Mouse (Mus musculus): ENCODE data around the gene Akap6. TPM values are rescaled to one million over a fixed set of nuclear protein-coding genes. Genes with fewer than 3 reads are reported as not detected.

Akap6 gene
- polyA plus RNA-seq, 1 experiment from 2014 or later, result 7.9 TPM

DNA sequence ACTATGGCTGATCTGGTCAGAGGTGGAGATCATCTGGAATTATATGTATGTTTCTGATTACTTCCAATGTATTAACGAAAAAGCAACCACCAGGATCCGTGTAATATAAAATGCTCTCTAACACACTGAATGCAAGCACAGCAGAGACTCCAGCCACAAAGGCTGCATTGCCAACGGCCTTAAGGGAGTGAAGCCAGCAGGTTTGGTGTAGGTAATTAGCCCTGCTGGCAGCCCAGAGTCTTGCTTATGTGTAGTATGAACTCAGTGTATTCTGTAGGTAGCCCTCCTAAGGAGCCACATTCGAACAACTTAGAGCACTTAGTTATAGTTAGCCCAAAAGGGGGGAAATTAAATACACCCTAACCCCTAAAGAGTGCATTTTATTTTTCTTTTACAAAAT is 426.1 kb downstream of the Akap6 start:
- no peak overlapping the region for H3K9ac ChIP-seq (ENCODE audit: low read depth, low read length)
- WGBS, result 62% methylated on average over 4 of the region's 4 CpGs
- H3K4me1 ChIP-seq (ENCODE audit: control insufficient read depth, insufficient read depth, low read length), result 0 out of 2 replicates have a peak, but pooled peaks cover 8% of the 10 kb centered on the region
- DNase-seq (ENCODE audit: low spot score) (peak; percentile 20), ATAC-seq (ENCODE audit: low read depth) (no peak)
- H3K4me3 ChIP-seq (ENCODE audit: low read depth, low read length), result no peak overlapping the region
- no peak overlapping the region for H3K27ac ChIP-seq (replicated peaks; ENCODE audit: low read depth, low read length)
- H3K4me2 ChIP-seq (ENCODE audit: low read depth, low read length), result no peak overlapping the region
- no peaks in the 10 kb centered on the region for H3K27me3 ChIP-seq (replicated peaks; ENCODE audit: control insufficient read depth, insufficient read depth, low read length)
- no peaks in the 10 kb centered on the region for H3K36me3 ChIP-seq (ENCODE audit: control insufficient read depth, insufficient read depth, low read length)
- peaks cover 3% of the 10 kb centered on the region; the same call in 1 of the 2 replicates for H3K9me3 ChIP-seq (ENCODE audit: control insufficient read depth, low read length)

DNA sequence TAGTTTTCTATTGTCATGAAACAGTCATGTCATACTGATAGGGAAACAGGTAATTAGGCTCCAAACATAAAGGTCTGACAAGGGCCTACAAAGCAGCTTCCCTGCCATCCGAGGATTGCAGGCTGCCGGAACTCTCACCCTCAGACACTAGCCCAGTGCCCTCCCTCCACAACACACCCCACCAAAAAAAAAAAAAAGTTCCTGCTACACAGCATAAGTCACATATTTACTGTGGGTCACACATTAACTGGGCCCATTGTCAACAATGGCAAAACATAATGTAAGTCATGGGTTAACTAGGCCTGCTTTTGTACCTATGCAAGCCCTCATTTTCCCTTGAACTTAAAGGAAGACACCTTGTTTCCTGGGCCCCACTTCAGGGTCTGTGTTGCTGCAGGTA is 435.0 kb downstream of the Akap6 start:
- WGBS, result 68% methylated on average over 2 of the region's 2 CpGs
- Histone ChIP-seq H3K27me3 (replicated peaks; ENCODE audit: control insufficient read depth, insufficient read depth, low read length) (no peaks in the 10 kb centered on the region), H3K4me2 (ENCODE audit: low read depth, low read length) (no peak overlapping the region), H3K9me3 (ENCODE audit: control insufficient read depth, low read length) (no peaks in the 10 kb centered on the region), H3K4me3 (ENCODE audit: low read depth, low read length) (no peak overlapping the region), H3K27ac (replicated peaks; ENCODE audit: low read depth, low read length) (no peak overlapping the region), H3K36me3 (ENCODE audit: control insufficient read depth, insufficient read depth, low read length) (no peaks in the 10 kb centered on the region), H3K9ac (ENCODE audit: low read depth, low read length) (no peak overlapping the region), H3K4me1 (ENCODE audit: control insufficient read depth, insufficient read depth, low read length) (no peaks in the 10 kb centered on the region)
- DNase-seq (ENCODE audit: low spot score), result no peak
- no peak for ATAC-seq (ENCODE audit: low read depth)

DNA sequence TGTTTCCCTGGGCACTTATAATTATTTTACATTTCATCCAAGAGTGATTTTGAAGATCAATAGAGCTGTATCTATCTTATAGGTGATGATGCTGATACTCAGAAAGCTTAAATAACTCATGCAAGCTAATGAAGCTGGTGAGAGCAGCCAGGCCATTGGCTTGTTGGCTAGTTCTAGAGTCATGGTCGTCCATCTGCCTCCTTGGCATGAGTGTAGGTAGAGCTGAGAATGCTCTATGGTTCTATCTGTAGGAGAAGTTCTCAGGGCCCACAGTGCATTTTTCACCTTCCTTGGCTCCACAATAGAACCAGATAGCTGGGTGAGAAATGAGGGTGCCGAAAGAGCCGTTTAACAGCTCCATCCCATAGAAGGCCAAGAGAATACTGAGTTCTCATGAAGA is 438.1 kb downstream of the Akap6 start:
- ATAC-seq (ENCODE audit: low read depth), result no peak
- 90% methylated on average over 3 of the region's 3 CpGs for WGBS
- H3K27ac ChIP-seq (replicated peaks; ENCODE audit: low read depth, low read length), result no peak overlapping the region
- H3K9ac ChIP-seq (ENCODE audit: low read depth, low read length), result no peak overlapping the region
- H3K4me2 ChIP-seq (ENCODE audit: low read depth, low read length), result no peak overlapping the region
- no peaks in the 10 kb centered on the region for H3K36me3 ChIP-seq (ENCODE audit: control insufficient read depth, insufficient read depth, low read length)
- no peaks in the 10 kb centered on the region for H3K4me1 ChIP-seq (ENCODE audit: control insufficient read depth, insufficient read depth, low read length)
- DNase-seq (ENCODE audit: low spot score), result no peak
- H3K9me3 ChIP-seq (ENCODE audit: control insufficient read depth, low read length), result no peaks in the 10 kb centered on the region
- H3K4me3 ChIP-seq (ENCODE audit: low read depth, low read length), result no peak overlapping the region
- H3K27me3 ChIP-seq (replicated peaks; ENCODE audit: control insufficient read depth, insufficient read depth, low read length), result no peaks in the 10 kb centered on the region

DNA sequence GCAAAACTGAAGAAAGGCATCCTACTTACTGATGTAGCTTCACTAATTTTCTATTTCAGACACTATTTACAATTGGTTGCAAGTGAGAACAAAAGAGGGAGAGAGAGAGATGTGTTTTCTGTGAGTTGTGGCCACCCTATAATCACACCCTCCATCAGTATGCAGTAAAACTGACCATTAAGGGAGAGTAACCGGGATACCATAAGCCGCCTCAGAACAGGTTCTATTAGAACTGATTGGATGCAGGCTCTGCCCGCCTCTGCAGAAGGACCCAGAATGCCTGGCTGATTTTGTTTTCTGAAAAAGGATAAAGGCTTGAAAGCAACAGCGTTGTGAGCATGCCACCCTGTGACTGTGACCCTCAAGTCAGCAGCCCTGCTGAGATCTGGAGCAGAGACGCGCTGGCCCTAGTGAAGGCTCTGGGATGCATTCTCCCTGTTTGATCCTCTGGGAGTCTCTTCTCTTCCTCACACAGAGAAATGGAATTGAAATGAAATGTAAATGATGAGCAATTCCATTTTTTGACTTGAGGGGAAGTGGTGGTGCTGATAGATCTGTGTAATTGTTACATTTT is 445.0 kb downstream of the Akap6 start:
- no peak for ATAC-seq (ENCODE audit: low read depth)
- WGBS, result 77% methylated on average over 6 of the region's 6 CpGs

DNA sequence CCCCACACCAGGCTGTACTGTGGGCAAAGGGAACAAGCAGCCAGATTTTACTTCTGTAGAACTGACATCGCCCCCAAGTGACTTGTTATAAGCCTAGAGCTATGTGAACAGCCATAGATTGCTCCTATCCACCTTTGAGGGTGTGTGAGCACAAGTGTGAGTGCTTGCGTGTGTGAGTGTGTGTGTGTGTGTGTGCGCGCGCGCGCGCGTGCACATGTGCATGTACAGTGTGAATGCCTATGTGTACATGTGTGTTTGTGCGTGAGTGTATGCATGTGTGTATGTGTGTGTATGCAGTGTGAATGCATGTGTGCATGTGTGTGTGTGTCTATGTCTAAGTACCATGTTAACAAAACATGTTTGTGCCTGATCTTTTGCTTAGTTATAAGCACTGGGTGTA is 445.6 kb downstream of the Akap6 start:
- Histone ChIP-seq H3K4me1 (ENCODE audit: control insufficient read depth, insufficient read depth, low read length) (no peaks in the 10 kb centered on the region), H3K9ac (ENCODE audit: low read depth, low read length) (no peak overlapping the region), H3K9me3 (ENCODE audit: control insufficient read depth, low read length) (no peaks in the 10 kb centered on the region), H3K4me2 (ENCODE audit: low read depth, low read length) (no peak overlapping the region), H3K27ac (replicated peaks; ENCODE audit: low read depth, low read length) (no peak overlapping the region), H3K27me3 (replicated peaks; ENCODE audit: control insufficient read depth, insufficient read depth, low read length) (no peaks in the 10 kb centered on the region), H3K4me3 (ENCODE audit: low read depth, low read length) (no peak overlapping the region), H3K36me3 (ENCODE audit: control insufficient read depth, insufficient read depth, low read length) (no peaks in the 10 kb centered on the region)
- ATAC-seq (ENCODE audit: low read depth) (no peak), DNase-seq (ENCODE audit: low spot score) (no peak)
- WGBS, result 96% methylated on average over 10 of the region's 10 CpGs

More for the DNA sequence above, 445.0 kb downstream of the Akap6 start:
- Histone ChIP-seq H3K9ac (ENCODE audit: low read depth, low read length) (no peak overlapping the region), H3K9me3 (ENCODE audit: control insufficient read depth, low read length) (no peaks in the 10 kb centered on the region), H3K36me3 (ENCODE audit: control insufficient read depth, insufficient read depth, low read length) (no peaks in the 10 kb centered on the region), H3K4me3 (ENCODE audit: low read depth, low read length) (no peak overlapping the region), H3K27ac (replicated peaks; ENCODE audit: low read depth, low read length) (no peak overlapping the region), H3K4me2 (ENCODE audit: low read depth, low read length) (no peak overlapping the region), H3K4me1 (ENCODE audit: control insufficient read depth, insufficient read depth, low read length) (no peaks in the 10 kb centered on the region), H3K27me3 (replicated peaks; ENCODE audit: control insufficient read depth, insufficient read depth, low read length) (no peaks in the 10 kb centered on the region)
- DNase-seq (ENCODE audit: low spot score), result no peak

DNA sequence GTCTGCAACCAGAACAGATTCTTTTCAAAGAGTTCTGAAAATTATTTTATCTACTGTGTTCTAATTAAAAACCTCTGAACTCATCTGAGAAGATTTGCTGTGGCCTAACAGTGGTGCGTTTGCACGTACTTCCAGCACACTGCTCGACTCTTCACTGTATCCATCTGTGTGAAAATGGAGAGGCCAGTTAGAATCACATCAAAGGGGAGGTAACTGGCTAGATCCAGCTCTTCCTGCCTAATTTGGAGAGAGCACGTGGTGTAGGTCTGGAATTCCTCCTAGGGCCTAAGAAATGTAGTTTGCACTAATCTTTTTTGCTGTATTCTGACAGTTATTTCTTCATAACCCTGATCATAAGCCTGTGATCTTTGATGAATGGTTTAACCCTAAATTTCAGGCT is 446.3 kb downstream of the Akap6 start:
- Histone ChIP-seq H3K36me3 (ENCODE audit: control insufficient read depth, insufficient read depth, low read length) (no peaks in the 10 kb centered on the region), H3K4me3 (ENCODE audit: low read depth, low read length) (no peak overlapping the region), H3K4me2 (ENCODE audit: low read depth, low read length) (no peak overlapping the region), H3K27ac (replicated peaks; ENCODE audit: low read depth, low read length) (no peak overlapping the region), H3K27me3 (replicated peaks; ENCODE audit: control insufficient read depth, insufficient read depth, low read length) (no peaks in the 10 kb centered on the region), H3K4me1 (ENCODE audit: control insufficient read depth, insufficient read depth, low read length) (no peaks in the 10 kb centered on the region), H3K9me3 (ENCODE audit: control insufficient read depth, low read length) (0 out of 2 replicates have a peak, but pooled peaks cover 3% of the 10 kb centered on the region), H3K9ac (ENCODE audit: low read depth, low read length) (no peak overlapping the region)
- DNase-seq (ENCODE audit: low spot score), result peak; percentile 36
- WGBS, result 28% methylated on average over 4 of the region's 4 CpGs
- no peak for ATAC-seq (ENCODE audit: low read depth)

DNA sequence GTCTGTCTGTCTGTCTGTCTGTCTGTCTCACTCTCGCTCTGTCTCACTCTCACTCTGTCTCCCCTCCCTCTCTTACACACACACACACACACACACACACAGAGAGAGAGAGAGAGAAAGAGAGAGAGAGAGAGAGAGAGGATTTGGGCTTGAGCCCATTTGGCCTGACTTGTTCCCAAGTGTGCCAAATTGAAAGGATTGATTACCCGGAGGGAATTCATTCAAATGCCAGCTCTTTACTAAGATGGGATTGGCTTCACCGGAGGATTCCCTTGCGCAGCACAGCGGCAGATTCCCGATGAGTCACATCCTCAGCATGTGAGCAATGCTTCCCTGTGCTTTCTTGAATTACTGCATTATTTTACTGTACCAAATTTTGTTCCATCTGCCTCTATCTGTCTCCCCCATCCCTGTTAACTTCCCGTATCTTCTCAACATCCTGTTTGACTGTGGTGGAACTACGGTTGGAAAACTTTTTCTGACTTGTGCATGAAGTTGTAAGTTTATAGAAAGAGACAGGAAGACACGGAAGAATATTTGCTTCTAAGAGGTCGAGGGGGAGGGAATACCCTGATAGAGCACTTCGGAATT is 447.4 kb downstream of the Akap6 start:
- H3K4me2 ChIP-seq (ENCODE audit: low read depth, low read length), result peak overlapping the region; percentile 5
- ATAC-seq (ENCODE audit: low read depth) (peak; percentile 62), DNase-seq (ENCODE audit: low spot score) (peak; percentile 85)
- H3K9ac ChIP-seq (ENCODE audit: low read depth, low read length), result no peak overlapping the region
- WGBS, result 36% methylated on average over 11 of the region's 11 CpGs
- no peaks in the 10 kb centered on the region for H3K4me1 ChIP-seq (ENCODE audit: control insufficient read depth, insufficient read depth, low read length)
- no peak overlapping the region for H3K27ac ChIP-seq (replicated peaks; ENCODE audit: low read depth, low read length)
- no peaks in the 10 kb centered on the region for H3K36me3 ChIP-seq (ENCODE audit: control insufficient read depth, insufficient read depth, low read length)
- H3K9me3 ChIP-seq (ENCODE audit: control insufficient read depth, low read length), result 0 out of 2 replicates have a peak, but pooled peaks cover 3% of the 10 kb centered on the region
- no peak overlapping the region for H3K4me3 ChIP-seq (ENCODE audit: low read depth, low read length)
- no peaks in the 10 kb centered on the region for H3K27me3 ChIP-seq (replicated peaks; ENCODE audit: control insufficient read depth, insufficient read depth, low read length)

DNA sequence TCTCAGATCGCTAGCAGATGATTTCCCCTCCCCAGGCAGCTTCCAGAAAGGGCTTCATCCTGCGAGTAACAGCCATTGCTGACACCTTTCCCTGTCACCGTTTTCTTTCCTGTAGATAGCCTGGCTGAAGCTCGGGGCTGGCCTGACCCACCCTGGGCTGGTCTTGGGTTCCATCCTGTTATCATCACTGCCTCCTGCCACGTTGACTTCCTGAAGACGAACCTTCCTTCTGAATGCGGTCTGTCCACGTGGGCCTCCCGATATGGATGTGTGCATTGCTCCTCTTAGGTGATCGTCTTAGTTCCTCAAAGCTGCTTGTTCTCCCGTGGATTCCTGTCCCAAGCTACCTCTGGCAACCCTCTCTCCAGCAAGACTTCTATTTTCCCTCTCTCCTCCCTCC is 448.5 kb downstream of the Akap6 start:
- no peak for ATAC-seq (ENCODE audit: low read depth)
- H3K27me3 ChIP-seq (replicated peaks; ENCODE audit: control insufficient read depth, insufficient read depth, low read length), result no peaks in the 10 kb centered on the region
- H3K36me3 ChIP-seq (ENCODE audit: control insufficient read depth, insufficient read depth, low read length), result no peaks in the 10 kb centered on the region
- no peak overlapping the region for H3K27ac ChIP-seq (replicated peaks; ENCODE audit: low read depth, low read length)
- no peak for DNase-seq (ENCODE audit: low spot score)
- no peak overlapping the region for H3K9ac ChIP-seq (ENCODE audit: low read depth, low read length)
- H3K9me3 ChIP-seq (ENCODE audit: control insufficient read depth, low read length), result 0 out of 2 replicates have a peak, but pooled peaks cover 3% of the 10 kb centered on the region
- WGBS, result 81% methylated on average over 11 of the region's 11 CpGs
- H3K4me2 ChIP-seq (ENCODE audit: low read depth, low read length), result no peak overlapping the region
- no peaks in the 10 kb centered on the region for H3K4me1 ChIP-seq (ENCODE audit: control insufficient read depth, insufficient read depth, low read length)
- no peak overlapping the region for H3K4me3 ChIP-seq (ENCODE audit: low read depth, low read length)

Data from embryonic facial prominence, embryonic 14.5 days (tissue).